Mouse (Mus musculus): ENCODE data around the gene Top1.

- TF ChIP-seq POLR2A (IDR thresholded peaks at IDR 0.05; ENCODE audit: low read depth, low read length) (no peak), CTCF (IDR thresholded peaks at IDR 0.05; ENCODE audit: borderline replicate concordance, insufficient read depth, low read length) (no peak)
These were observed 77.0 kb downstream of the Top1 start for GRCm38 (mm10) chr2:160722714-160723113.

Measured in embryonic fibroblast, embryonic 13.5 days (primary cell).